Mouse (Mus musculus) forebrain, postnatal 0 days (tissue): Measurements from ENCODE around the gene Smad9. TPM values are rescaled to one million over a fixed set of nuclear protein-coding genes. Genes with fewer than 3 reads are reported as not detected.

Experiments
- ATAC-seq: fragments of 200-750 bp; cut with Nextera tagmentation; 2 replicates; pipeline ENCODE4 v1.8.0; 2017; ENCODE audit warnings: mild to moderate bottlenecking, moderate library complexity
- DNase-seq: peaks from one replicate; pipeline ENCODE4 v3.0.0-alpha.2; 2015
- H3K27ac ChIP-seq: fragments of 300-500 bp; sonication (generic); 2 replicates; pipeline ENCODE4 v1.5.1; 2014; ENCODE audit warnings: low read depth, mild to moderate bottlenecking, antibody characterized with exemption, low read length, moderate library complexity, mixed read lengths
- H3K27me3 ChIP-seq: fragments of 300-500 bp; sonication (generic); 2 replicates; pipeline ENCODE4 v1.6.1; 2014; ENCODE audit warnings: mild to moderate bottlenecking, low read length, mixed read lengths; ENCODE audit not compliant: insufficient read depth
- H3K36me3 ChIP-seq: fragments of 300-500 bp; sonication (generic); 2 replicates; pipeline ENCODE4 v1.6.1; 2014; ENCODE audit warnings: mild to moderate bottlenecking, moderate library complexity; ENCODE audit not compliant: insufficient read depth
- H3K4me1 ChIP-seq: fragments of 300-500 bp; sonication (generic); 2 replicates; pipeline ENCODE4 v1.6.1; 2014; ENCODE audit warnings: antibody characterized with exemption; ENCODE audit not compliant: insufficient read depth
- H3K4me2 ChIP-seq: fragments of 300-500 bp; sonication (generic); 2 replicates; pipeline ENCODE4 v1.6.1; 2014; ENCODE audit warnings: low read depth, mild to moderate bottlenecking, moderate library complexity
- H3K4me3 ChIP-seq: fragments of 300-500 bp; sonication (generic); 2 replicates; pipeline ENCODE4 v1.5.1; 2014; ENCODE audit warnings: low read depth, low read length, mixed read lengths
- H3K9ac ChIP-seq: fragments of 300-500 bp; sonication (generic); 2 replicates; pipeline ENCODE4 v1.6.1; 2014; ENCODE audit warnings: mild to moderate bottlenecking
- H3K9me3 ChIP-seq: fragments of 300-500 bp; sonication (generic); 2 replicates; pipeline ENCODE4 v1.6.1; 2016; ENCODE audit warnings: low read length
- CTCF ChIP-seq: sonication (generic); IDR thresholded peaks from 2 replicates; pipeline ENCODE4 v1.5.1; 2016; ENCODE audit warnings: antibody characterized with exemption, control low read depth, low read depth
- WGBS: fragments of 180-500 bp; shearing (Covaris S2); extraction: QIAGEN DNeasy Blood & Tissue Kit; methylation state at CpG from one replicate; pipeline ENCODE4 v1.1.7; 2014; 5-methylcytosine and 5-hydroxymethylcytosine counted together
- polyA plus RNA-seq: library from polyadenylated mRNA; unstranded; fragments of >200 nt; fragmentation: Nextera tagmentation; extraction: Ambion mirVana; gene quantifications from 2 replicates; pipeline ENCODE4 v1.2.1, GENCODE M21; 2015
- total RNA-seq: library from RNA; depleted of rRNA; stranded (reverse); fragments of >200 nt; gene quantifications from 2 replicates; pipeline ENCODE4 v1.2.3, GENCODE M21; 2014

The Smad9 gene
- total and polyA plus RNA-seq, 2 experiments from 2014 or later = 0.35 to 2.7 TPM

- WGBS = 85% methylated on average over 2 of the region's 2 CpGs
- no peak overlapping the region for H3K4me3 ChIP-seq
- no peaks in the 10 kb centered on the region for H3K9me3 ChIP-seq
- no peaks in the 10 kb centered on the region for H3K4me1 ChIP-seq
- no peak overlapping the region for H3K9ac ChIP-seq
- no peaks in the 10 kb centered on the region for H3K27me3 ChIP-seq
- TF ChIP-seq CTCF = no peak
- H3K36me3 ChIP-seq = peaks cover 75% of the 10 kb centered on the region
- no peak overlapping the region for H3K4me2 ChIP-seq
- ATAC-seq (no peak), DNase-seq (no peak)
- no peak overlapping the region for H3K27ac ChIP-seq
These were observed 30.0 kb upstream of the Smad9 start for GRCm38 (mm10) chr3:54725344-54725743.

- peaks cover 72% of the 10 kb centered on the region for H3K36me3 ChIP-seq
- no peaks in the 10 kb centered on the region for H3K9me3 ChIP-seq
- H3K4me2 ChIP-seq = no peak overlapping the region
- no peak for DNase-seq
- H3K4me3 ChIP-seq = no peak overlapping the region
- 95% methylated on average over 2 of the region's 2 CpGs for WGBS
- no peak for ATAC-seq
- TF ChIP-seq CTCF = no peak
- no peak overlapping the region for H3K9ac ChIP-seq
- H3K4me1 ChIP-seq = no peaks in the 10 kb centered on the region
- H3K27ac ChIP-seq = no peak overlapping the region
- H3K27me3 ChIP-seq = no peaks in the 10 kb centered on the region
These were observed 27.8 kb upstream of the Smad9 start for GRCm38 (mm10) chr3:54727588-54727987.

- TF ChIP-seq CTCF = no peak
- Histone ChIP-seq H3K4me3 (no peak overlapping the region), H3K36me3 (peaks cover 72% of the 10 kb centered on the region), H3K27me3 (no peaks in the 10 kb centered on the region), H3K9me3 (no peaks in the 10 kb centered on the region), H3K27ac (no peak overlapping the region), H3K4me2 (no peak overlapping the region), H3K9ac (no peak overlapping the region), H3K4me1 (no peaks in the 10 kb centered on the region)
- 89% methylated on average over 6 of the region's 6 CpGs for WGBS
- no peak for ATAC-seq
- DNase-seq = no peak
These were observed 27.3 kb upstream of the Smad9 start for GRCm38 (mm10) chr3:54728100-54728499.

- peaks cover 61% of the 10 kb centered on the region for H3K36me3 ChIP-seq
- no peaks in the 10 kb centered on the region for H3K9me3 ChIP-seq
- no peak for ATAC-seq
- DNase-seq = no peak
- no peak overlapping the region for H3K4me3 ChIP-seq
- H3K27ac ChIP-seq = no peak overlapping the region
- H3K4me1 ChIP-seq = peaks cover 9% of the 10 kb centered on the region; the same call in 1 of the 2 replicates
- H3K4me2 ChIP-seq = no peak overlapping the region
- H3K27me3 ChIP-seq = no peaks in the 10 kb centered on the region
- 85% methylated on average over 8 of the region's 8 CpGs for WGBS
- no peak for TF ChIP-seq CTCF
- H3K9ac ChIP-seq = no peak overlapping the region
These were observed 23.7 kb upstream of the Smad9 start for GRCm38 (mm10) chr3:54731626-54732150.

- WGBS = 90% methylated on average over 4 of the region's 4 CpGs
- no peak for TF ChIP-seq CTCF
- no peak overlapping the region for H3K9ac ChIP-seq
- no peaks in the 10 kb centered on the region for H3K9me3 ChIP-seq
- ATAC-seq (no peak), DNase-seq (no peak)
- H3K27ac ChIP-seq = no peak overlapping the region
- no peak overlapping the region for H3K4me2 ChIP-seq
- peaks cover 9% of the 10 kb centered on the region; the same call in 1 of the 2 replicates for H3K4me1 ChIP-seq
- no peak overlapping the region for H3K4me3 ChIP-seq
- no peaks in the 10 kb centered on the region for H3K27me3 ChIP-seq
- peaks cover 54% of the 10 kb centered on the region for H3K36me3 ChIP-seq
These were observed 23.0 kb upstream of the Smad9 start for GRCm38 (mm10) chr3:54732371-54732770.

GRCm38 (mm10) chr3:54734411-54735246, 20.8 kb upstream of the Smad9 start:
- ATAC-seq (peak; percentile 95), DNase-seq (peak; percentile 94)
- no peaks in the 10 kb centered on the region for H3K9me3 ChIP-seq
- H3K27me3 ChIP-seq = no peaks in the 10 kb centered on the region
- peak overlapping the region; percentile 95 for H3K27ac ChIP-seq
- WGBS = under 1% methylated on average over 75 of the region's 84 CpGs
- H3K4me1 ChIP-seq = peaks cover 9% of the 10 kb centered on the region; the same call in 1 of the 2 replicates
- peak overlapping the region; percentile 69 for H3K4me3 ChIP-seq
- H3K9ac ChIP-seq = peak overlapping the region; percentile 98
- H3K4me2 ChIP-seq = peak overlapping the region; percentile 70
- no peak for TF ChIP-seq CTCF
- H3K36me3 ChIP-seq = peaks cover 42% of the 10 kb centered on the region
